Mouse (Mus musculus): ENCODE measurements around the gene Gli3.

Gene Gli3

DNA sequence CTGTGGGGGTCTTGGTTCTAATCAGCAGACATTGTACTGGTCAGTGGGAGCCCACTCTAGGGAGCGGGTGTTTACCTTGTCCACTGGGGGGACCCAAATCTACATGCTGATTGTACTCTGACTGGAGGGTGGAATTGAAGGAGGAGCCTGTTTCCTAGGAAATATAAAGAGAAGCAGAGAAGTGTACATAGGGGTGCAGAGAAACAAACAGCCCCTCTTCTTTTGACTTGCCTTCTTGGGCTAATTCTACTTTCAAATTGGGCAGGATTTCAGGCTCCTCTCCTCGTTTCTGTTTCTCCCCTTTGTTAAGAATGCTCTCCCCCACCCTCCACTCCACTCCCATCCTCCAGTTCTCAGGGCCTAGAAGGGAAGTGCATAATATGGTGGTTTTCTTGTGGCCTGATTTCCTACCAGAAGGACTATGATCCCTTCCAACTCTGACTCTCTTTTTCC is 93.6 kb downstream of the Gli3 start:
- no peak for DNase-seq

- no peak for DNase-seq
These were observed 98.4 kb downstream of the Gli3 start for GRCm38 (mm10) chr13:15561441-15561840.

DNA sequence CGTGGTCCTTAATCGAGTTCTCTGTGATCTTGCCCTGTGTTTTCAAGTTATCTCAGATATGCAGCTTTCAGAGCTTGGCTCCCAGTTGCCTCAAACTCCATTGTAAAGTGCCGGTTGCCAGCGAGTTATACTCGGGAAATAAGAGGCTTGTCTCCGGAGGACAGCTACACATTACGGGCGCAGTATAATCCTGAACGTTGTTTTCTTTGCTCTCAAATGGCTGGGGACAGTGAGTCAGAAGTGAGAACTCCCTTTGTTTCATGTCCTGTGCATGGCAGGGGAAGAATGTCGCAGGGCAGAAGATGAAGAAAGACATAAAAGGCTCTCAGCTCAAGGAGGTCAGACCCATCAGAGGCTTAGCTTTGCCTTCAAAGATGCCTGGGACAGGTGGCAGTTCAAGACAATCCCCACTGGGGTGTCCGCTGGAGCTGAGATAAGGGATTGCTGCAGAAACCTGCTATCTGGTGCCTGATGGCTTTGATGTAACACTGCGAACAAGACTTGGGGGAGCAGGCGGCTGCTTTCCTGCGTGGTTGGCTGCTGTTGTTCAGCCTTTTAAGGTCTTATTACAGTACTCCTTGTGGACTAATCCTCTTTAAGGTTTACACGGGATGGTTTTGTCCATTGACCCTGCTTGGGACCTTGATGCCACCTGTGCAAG is 108.0 kb downstream of the Gli3 start:
- DNase-seq: no peak

DNA sequence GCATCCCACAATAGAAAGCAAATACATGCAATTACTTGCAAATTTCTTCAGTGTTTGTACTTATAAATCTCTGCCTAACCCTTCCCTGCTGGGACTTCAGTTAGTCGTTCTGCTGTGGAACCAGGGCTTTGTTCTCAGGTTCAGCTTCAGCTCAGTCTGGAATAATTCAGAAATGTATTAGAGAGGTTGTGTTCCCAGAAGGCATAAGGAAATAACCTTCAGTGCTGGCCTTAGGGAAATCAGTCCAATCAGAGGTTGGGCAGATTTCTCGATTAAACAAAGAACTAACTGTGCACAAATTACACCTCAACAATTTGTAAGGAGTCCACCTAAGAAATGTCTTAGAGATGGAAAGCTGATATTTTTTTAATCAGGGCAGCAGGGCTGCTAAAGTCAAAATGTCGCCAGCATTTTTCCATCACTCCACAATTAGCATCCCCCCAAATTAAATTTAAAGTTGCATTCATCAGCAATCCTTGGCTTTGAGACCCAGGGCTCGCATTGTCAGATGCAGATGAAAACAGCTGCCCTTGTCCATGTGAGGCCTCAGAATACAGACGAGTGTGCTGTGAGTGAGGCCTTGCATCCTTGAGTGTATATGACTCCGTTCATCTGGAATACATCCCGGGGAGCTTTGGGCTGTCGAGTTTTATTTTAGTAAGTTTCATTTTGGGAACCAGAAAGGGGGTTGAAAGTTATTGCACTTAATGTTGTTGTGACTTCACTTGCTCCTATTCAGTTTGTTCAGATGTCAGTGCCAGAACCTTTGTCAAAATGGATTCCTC is 114.3 kb downstream of the Gli3 start:
- DNase-seq: no peak

- DNase-seq: no peak
These were observed 117.4 kb downstream of the Gli3 start for GRCm38 (mm10) chr13:15580458-15580857.

- DNase-seq: no peak
These were observed 122.9 kb downstream of the Gli3 start for GRCm38 (mm10) chr13:15585941-15586340.

- DNase-seq: no peak
These were observed 125.5 kb downstream of the Gli3 start for GRCm38 (mm10) chr13:15588278-15589272.

DNA sequence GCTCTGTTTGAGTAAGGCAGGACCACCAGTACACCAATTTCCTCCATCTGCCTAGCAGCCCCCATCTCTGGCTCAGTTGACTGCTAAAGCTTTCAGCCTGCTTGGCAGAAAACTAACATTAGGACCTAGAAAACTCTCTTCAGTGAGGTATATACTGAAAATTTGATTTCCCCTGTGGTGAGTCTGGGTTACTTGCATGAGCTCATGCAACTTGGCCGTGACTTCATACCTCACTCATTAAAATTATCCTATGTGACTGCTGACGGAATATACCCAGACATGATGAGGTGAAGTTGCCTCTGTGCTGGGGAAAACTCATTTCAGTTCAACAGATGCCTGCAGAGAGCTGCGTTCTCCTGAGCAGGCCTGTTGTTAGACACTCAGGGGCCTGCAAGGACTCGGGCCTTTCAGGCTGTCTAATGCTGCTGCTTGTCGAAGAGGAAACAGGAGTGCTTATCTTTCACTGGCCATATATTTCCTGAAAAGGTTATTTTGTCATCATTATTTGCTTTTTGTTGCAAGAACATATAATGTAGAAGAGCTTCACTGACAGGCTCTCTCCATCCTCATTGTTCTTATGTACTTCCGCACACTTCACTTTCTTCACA is 127.4 kb downstream of the Gli3 start:
- DNase-seq: no peak

- DNase-seq: no peak
These were observed 133.6 kb downstream of the Gli3 start for GRCm38 (mm10) chr13:15596667-15597066.

- no peak for DNase-seq
These were observed 136.7 kb downstream of the Gli3 start for GRCm38 (mm10) chr13:15599741-15600140.

DNA sequence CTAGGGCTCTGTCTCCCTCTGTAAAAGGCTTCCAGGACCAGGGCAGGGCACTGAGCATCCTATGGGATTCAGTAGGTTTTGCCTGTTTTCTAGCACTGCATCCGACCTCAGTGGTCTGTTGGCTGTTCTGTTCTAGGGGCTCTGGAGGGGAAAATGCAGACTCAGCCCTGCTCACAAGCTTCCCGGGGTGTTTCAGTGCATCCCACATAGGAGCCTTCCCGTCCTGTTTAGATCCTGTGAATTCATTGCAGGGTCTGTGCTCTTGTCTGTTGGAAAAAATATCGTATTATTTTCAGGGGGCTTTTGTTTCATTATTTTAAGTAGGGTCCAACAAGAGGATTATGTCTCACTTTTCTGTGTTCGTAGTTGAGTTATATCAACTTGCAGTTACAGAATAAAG is 139.1 kb downstream of the Gli3 start:
- DNase-seq: no peak

GRCm38 (mm10) chr13:15602677-15603221 is 139.7 kb downstream of the Gli3 start:
- no peak for DNase-seq

GRCm38 (mm10) chr13:15604074-15604473 is 141.0 kb downstream of the Gli3 start:
- no peak for DNase-seq

GRCm38 (mm10) chr13:15617423-15617822 is 154.4 kb downstream of the Gli3 start:
- no peak for DNase-seq

- no peak for DNase-seq
These were observed 155.1 kb downstream of the Gli3 start for GRCm38 (mm10) chr13:15618051-15618692.

DNA sequence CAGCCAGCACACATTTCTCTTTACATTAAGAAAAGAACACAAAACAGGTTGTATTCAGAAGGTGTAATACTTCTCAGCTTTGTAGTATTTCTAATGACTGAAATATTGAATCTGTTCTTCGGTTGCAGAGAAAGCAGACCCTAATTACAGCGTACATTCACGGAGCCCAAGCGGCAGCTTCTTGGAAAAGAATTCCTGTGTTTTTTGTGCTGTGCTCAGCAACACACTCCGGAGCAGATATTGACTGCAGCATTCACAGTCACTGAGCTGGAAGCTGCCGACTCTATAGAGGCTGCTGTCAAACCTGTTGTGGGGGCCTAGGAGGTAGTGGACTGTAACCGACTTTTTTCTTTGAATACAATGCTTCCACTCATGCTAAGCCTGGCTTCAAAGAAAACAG is 158.0 kb downstream of the Gli3 start:
- DNase-seq: no peak

DNA sequence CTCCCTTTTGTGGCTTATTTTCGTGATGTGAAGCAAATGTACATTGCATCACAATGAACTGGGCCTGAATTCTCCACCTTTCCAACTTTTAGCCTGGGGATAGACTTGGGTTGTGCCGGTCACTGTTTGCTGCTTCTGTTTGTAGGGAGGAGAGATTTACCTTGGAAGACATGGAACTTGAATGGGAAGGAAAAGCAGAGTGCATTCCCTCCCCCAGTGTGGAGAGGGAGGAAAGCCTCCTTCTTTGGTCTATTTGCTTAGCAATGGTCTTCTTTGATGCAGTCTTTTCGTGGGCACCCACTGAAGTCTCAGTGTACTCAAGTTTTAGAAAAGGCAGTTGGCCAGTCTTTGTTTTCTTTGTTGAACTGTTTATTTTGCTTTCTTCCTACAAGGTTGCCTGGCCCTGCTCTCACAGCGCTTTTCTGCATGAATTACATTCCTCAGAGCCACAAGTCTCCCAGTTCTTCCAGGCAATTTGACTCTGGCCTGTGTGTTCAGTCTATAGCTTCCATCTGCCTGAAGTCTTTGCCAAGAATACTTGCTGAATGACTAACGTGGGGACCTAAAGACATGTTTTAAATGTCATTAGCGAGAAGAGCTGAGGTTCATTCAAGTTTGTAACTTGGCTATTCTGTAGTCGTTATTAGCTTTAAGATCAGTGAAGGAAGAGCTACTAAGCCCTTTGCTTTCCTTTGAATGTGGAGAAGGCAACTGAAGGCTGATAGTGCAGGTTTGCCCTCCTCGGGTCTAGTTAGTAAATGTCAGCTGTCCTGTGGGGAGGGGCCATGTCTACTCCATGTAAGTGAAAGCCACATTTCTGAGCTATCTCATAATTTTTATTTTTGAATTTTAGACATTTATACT is 161.7 kb downstream of the Gli3 start:
- DNase-seq: no peak

GRCm38 (mm10) chr13:15641548-15641947 is 178.5 kb downstream of the Gli3 start:
- DNase-seq: no peak

DNA sequence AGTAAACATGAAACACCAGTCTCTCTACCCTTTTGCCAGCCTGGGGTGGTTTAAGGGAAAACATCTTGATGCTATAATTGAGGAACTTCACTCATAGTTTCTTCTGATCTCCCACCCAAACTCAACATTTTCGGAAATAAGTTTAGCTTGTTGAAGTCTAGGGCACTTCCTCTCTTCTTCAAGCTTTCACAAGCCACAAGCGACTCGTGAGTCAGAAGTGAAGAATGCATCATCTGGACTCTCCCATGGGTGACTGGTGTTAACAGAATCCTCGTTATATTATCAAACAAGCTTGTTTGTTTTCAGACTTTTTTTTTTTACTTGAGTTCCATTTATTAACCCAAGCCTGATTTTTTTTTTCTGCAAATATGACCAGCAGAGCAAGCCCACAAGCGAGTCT is 197.5 kb downstream of the Gli3 start:
- DNase-seq: no peak

GRCm38 (mm10) chr13:15662375-15662774 is 199.3 kb downstream of the Gli3 start:
- no peak for DNase-seq

Data from spleen, adult 18-20 months (tissue).